Mouse (Mus musculus): ENCODE results near the gene Smarca2.

Smarca2 gene

GRCm38 (mm10) chr19:26604755-26605300, at the start of gene Smarca2:
Gene Smarca2, plus strand, starts transcription at chr19:26605050.
- DNase-seq (ENCODE audit: low read depth): peak; percentile 71

- DNase-seq (ENCODE audit: low read depth): no peak
These were observed 40.0 kb upstream of the Smarca2 start for GRCm38 (mm10) chr19:26564850-26565249.

DNA sequence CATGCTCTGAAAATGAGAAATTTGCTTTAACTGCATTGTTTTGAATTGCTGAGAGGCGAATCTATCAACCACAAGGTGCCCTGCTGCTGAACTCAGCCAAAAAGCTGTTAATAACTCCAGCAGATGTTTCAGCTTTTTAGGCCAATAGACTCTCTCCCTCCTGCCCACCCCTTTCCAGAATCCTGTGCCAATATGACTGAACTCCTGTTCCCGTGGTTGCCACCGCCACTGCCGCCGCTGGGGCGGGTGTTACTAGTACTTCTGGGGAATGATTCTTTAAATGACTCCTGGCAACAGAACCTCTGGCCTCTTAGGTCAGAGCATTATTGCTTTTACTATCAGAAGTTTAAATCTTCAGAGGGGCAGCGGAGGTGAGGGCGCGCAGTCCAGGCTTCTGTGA, 38.7 kb upstream of the Smarca2 start:
- no peak for DNase-seq (ENCODE audit: low read depth)

DNA sequence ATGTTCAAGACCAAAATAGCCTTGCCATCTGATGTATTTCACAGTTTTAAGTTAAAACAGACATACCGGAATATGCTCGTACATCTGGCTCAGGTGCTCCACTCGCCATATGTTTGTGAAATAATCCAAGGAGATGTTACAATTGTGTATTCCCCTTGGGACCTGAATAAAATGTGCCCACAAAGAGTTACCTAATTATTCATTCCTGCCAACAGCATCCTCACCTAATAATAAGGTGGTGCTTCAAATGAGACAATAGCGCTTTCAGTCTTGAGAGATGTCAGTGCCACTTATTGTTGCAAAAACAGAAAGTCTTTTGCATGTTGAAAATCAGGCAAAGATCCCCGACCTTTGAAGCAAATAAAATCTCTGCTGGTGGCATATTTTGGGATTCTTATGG, 36.6 kb upstream of the Smarca2 start:
- no peak for DNase-seq (ENCODE audit: low read depth)

GRCm38 (mm10) chr19:26568941-26569340, 35.9 kb upstream of the Smarca2 start:
- DNase-seq (ENCODE audit: low read depth): no peak

DNA sequence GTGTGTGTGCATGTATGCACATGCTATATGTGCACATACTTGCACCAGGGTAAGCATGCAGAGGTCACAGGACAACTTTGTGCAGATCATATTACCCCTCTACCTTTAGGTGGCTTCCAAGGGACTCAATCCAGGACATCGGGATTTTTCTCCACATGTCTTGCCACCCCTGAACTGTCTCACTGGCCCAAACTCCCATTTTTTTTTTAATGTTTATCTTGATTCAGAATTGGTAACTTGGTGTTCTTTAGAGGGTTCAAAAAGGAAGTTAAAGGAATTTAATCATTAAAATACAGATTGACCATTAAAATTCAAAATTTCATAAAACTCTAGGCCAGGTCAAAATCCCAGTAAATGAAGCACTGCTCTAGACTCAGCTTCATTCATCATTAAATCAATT, 35.4 kb upstream of the Smarca2 start:
- DNase-seq (ENCODE audit: low read depth): no peak

GRCm38 (mm10) chr19:26579645-26580044, 25.2 kb upstream of the Smarca2 start:
- DNase-seq (ENCODE audit: low read depth): no peak

DNA sequence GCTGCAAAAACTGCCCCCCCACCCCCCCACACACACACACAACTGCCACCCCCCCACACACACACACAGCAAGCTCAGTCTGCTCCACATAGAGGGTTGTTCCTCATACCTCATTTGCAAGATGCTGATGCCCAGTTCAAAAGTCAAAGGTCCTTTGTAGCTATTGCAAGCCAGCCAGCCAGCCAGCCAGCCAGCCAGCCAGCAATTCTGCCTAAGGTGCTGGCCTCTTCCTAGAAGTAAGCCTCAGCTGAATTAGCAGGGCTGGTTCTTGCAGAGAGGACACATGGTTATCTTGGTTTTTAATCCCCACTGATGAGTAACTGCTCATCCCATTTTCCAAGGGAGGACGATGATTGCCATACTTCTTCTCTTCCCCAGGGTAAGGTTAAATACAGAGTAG, 24.8 kb upstream of the Smarca2 start:
- no peak for DNase-seq (ENCODE audit: low read depth)

DNA sequence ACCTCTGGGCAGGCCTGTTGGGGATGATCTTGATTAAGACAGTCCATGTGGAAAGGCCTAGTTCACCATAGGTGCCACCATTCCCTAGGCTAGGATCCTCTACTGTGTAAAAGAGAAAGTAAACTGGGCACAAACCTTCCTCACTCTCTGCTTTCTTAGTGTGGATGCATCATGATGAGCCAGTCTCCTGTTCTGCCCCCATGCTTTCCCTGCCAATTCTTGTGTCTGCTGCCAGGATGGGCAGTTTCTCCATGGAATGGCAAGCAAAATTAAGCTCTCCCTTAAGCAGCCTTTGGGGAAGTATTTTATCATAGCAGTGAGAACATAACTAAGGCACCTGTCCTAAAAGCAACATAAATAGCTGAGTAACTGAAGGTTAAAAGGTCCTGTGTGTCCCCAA, 10.2 kb upstream of the Smarca2 start:
- no peak for DNase-seq (ENCODE audit: low read depth)

GRCm38 (mm10) chr19:26601459-26601858, 3.4 kb upstream of the Smarca2 start:
- no peak for DNase-seq (ENCODE audit: low read depth)

DNA sequence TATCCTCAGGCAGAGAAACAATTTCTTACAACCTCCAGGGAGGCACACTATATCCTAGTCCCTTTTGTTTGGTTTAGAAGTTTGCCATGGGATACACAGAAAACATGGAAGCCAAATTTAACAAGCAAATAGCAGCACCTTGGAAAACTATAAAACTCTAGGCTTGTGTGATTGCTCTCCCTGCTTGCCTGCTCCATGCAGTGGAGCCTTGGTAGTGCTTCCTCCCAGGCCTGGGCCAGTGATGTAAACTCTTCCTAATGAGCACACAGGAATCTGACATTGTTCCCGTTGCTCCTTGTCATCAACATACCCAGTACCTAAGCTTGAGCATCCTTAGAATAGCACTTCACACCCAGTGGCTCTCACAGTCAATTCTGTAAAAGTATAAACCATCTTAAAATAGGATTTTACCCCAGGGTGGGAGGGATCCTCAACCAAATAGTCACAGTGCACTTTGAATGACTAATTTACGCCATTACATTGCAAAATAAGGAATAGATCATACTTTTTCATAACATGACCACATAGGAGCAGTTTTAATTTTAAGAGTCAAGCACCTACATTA, 1.5 kb upstream of the Smarca2 start:
- no peak for DNase-seq (ENCODE audit: low read depth)

- no peak for DNase-seq (ENCODE audit: low read depth)
These were observed 720 bp upstream of the Smarca2 start for GRCm38 (mm10) chr19:26603906-26604754.

- no peak for DNase-seq (ENCODE audit: low read depth)
These were observed 829 bp downstream of the Smarca2 start for GRCm38 (mm10) chr19:26605438-26606320.

DNA sequence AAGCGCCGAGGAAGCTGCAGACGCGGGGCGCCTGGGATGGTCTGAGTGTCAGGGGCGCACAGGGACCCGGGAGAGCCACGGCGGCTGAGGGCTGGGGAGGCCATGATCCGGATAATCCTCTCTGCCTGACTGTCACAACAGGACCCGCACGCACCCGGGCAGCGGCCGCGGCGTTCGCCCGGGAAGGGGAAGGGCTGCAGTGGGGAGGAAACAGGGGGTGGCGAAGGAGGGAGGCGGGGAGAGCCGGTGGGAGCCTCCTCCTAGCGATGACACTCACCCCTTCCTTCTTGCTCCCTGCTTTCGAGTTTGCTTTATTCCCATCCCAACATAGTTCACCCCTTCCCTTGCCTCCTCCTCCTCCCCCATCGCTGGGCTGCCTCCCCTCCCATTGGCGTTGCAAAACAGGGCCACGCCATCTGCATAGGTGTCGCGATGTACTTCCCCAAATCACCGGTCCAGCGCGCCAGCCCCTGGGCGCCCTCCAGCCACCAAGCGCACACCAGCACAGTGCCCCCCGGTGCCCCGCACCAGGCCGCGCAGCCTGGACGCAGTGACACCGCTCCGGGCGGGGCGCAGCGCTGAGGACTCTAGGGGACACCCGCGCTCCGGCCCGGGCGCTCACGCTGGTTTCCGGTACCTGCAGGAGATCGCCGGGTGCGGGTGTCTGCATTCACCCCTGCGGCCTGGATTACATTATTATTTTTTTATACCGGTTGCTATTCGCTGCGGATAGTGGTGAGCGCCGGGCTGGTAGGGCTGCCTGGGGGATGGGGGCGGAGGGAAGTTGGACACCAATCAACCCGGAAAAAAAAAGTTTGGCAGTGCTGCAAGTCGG, 1.7 kb downstream of the Smarca2 start:
- DNase-seq (ENCODE audit: low read depth): no peak

DNA sequence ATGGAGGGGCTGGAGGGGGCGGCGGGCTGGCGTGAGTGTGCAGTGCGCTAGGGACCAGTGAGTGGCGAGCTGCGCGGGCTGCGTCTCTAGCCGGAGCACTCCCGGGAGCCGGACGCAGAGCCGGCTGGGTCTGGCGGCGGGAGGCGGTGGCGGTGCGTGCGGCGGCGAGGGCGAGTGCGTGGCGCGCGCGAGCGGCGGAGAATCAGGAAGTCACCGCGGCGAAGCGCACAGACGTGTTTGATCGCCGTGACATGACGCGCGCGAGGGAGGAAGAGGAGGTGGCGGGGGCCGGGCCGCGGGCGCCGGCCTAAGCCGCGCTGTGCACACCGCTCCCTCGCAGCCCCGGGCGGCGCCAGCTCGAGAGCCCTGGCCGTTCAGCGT, 2.3 kb downstream of the Smarca2 start:
- DNase-seq (ENCODE audit: low read depth): no peak

DNA sequence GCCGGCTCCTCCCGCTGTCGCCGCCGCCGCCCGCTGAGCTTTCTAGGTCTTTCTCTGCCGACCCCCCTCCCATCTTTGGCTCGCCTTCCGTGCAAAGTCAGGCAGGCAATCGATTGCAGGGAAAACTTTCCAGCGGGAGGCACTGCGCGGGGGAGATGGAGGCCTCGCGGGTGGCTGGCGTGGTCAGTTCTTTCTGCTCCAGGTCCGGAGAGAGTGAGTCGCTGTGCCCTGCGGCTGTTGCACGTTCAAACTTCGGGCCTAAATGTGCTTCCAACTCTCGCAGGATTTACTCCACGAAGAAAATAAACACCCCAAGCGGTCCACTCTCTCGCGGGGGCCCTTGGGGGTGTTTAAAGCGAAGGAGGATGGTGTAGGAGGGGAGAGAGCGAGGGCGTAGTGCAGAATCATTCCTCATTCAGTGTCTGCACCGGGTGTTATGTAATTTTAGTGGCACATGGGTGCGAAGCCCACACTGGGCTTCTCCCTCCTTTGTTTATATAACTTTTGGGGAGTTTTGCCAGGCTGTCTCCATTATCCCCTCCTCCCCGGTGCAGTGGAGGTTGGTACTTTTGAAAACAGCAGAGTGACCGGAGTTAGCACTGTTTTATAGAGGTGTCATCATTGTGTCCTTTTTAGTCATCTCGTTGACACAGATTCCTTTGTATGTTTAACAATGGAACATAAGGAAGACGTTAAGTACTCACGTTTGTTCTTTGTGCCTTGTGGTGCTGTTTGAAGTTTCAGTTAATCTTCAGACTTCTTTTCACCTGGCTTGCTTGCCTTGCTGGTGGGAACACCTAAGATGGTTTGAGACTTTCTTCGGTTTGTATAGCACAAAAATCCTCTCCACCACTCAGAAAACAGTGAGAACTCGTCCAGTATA, 2.9 kb downstream of the Smarca2 start:
- DNase-seq (ENCODE audit: low read depth): no peak

GRCm38 (mm10) chr19:26608434-26608812, 3.6 kb downstream of the Smarca2 start:
- DNase-seq (ENCODE audit: low read depth): no peak

DNA sequence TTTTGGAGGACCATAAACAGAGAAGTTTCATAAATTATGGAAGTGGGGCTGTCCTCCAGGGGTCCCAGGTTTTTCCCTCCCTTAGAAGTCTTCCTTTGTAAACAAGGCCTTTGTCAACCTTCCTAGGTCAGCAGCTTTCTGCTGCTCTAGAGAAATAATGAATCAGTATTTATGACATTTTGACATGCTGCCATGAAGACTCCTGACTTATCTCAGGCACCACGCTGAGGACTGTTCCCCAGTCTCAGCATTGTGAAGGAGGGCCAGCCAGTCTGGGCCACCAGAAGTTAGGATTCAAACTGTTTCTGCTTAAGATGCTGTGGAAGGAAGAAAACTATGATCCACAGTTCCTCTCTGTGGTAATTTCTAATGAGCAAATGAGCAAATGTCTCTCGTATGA, 4.8 kb downstream of the Smarca2 start:
- DNase-seq (ENCODE audit: low read depth): no peak

DNA sequence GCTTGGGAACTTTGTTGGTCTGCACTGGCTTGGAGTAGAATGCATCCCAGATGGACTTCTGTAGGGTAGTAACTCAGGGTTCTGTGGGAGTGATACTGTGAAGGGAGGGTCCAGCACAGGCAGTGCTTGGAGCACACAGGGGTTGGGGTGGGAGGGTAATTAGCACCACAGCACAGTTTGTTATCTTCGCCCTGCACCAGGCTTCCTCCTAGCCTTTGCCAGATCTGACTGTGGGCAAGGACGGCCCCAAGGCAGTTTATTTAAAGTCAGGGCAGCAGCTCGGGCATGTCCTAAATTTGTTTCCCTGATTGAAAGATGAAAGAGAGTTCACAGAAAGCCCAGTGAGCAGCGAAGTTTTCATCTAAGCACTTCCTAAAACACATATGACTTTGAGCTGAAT, 8.1 kb downstream of the Smarca2 start:
- no peak for DNase-seq (ENCODE audit: low read depth)

GRCm38 (mm10) chr19:26613665-26614064, 8.8 kb downstream of the Smarca2 start:
- DNase-seq (ENCODE audit: low read depth): no peak

DNA sequence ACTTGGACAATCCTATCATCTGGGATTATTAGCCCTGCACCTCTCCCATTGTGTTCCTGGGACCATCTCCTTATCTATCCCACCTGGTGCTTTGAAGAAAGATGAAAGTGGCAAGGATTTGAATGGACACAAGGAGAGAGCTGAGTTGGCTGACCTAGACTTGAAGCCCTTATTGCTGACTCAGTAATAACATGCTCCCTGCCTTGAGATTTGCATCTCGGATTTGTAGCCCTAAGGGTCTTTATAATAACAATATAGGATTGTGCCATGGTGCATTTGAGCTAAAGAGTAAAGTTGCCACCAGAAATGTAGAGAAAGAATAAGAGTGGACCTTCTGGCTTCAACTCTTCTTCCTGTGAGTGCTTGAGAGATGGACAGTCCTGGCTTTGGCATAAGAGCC, 11.4 kb downstream of the Smarca2 start:
- no peak for DNase-seq (ENCODE audit: low read depth)

Data from fibroblast of lung, adult 2 months (primary cell).